Mouse (Mus musculus) gastrocnemius, adult 2 months (tissue): Measurements from ENCODE around the gene Spata17. TPM values are rescaled to one million over a fixed set of nuclear protein-coding genes. Genes with fewer than 3 reads are reported as not detected.
"Not testable (repeated sequence)": the region's sequence is repeated elsewhere in the genome, so short reads cannot be mapped to it uniquely, and the experiment has no call there.

Source experiments
- DNase-seq: peaks from one replicate; pipeline ENCODE4 v3.0.0; 2022
- H3K27ac ChIP-seq: fragments of 200-600 bp; 2 replicates; pipeline ENCODE4 v1.8.1; 2022; ENCODE audit warnings: mild to moderate bottlenecking
- H3K4me3 ChIP-seq: fragments of 200-600 bp; 2 replicates; pipeline ENCODE4 v1.8.1; 2022; ENCODE audit warnings: mild to moderate bottlenecking, moderate library complexity
- CTCF ChIP-seq: fragments of 200-600 bp; IDR thresholded peaks from 2 replicates; pipeline ENCODE4 v1.8.1; 2022; ENCODE audit warnings: antibody characterized with exemption, mild to moderate bottlenecking, moderate library complexity
- intact Hi-C: fragments of 180-260 bp; cut with DNase I; formaldehyde crosslinking; loops from one replicate; pipeline ENCODE4 v1.15.1; 2025
- total RNA-seq, 2 experiments: library from RNA; stranded (reverse); gene quantifications; 2 replicates each; pipeline ENCODE4 v1.2.3; 2021

Spata17 gene
- total RNA-seq, 2 experiments from 2014 or later = not detected

DNA sequence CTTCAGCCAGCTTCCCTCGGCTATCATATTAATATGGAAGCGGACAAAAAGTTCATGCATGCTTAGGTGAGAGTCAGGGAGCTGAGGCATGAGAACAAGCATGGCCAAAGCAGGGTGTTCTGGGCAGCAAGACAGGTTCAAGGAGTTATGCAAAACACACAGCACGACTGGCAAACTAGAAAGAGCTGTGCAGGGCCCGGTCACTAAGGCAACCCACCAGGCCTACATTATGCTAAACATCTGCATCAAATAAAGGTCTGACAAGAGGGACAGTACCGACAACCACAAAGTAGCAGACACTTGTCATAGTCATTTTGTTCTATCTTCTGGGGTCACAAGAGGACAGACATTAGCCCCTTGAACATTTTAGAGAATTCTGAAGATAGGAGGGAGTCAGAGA lies 61.6 kb downstream of the Spata17 start:
- Histone ChIP-seq H3K27ac (no peak overlapping the region), H3K4me3 (no peak overlapping the region)
- intact Hi-C loops = no loop called here
- no peak for DNase-seq
- no peak for TF ChIP-seq CTCF

DNA sequence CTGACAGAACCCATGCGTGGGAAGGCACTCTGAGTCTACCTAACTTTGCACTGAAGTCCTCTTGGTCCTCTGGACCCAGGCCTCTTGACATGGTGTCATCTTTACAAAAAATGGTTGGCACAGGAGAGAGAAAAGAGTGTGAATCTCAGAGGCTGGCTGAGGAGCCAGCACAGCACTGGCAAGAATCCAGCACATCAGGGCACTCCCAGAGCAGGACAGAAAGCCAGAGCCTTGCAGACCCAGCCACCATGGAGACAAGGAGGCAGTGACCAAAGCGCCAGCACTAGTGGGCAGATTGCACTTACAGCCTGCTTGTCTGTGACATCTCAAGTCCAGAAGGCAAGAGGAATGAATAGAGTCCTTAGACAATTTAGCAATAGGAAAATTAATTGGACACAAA lies 62.7 kb downstream of the Spata17 start:
- DNase-seq = no peak
- no peak for TF ChIP-seq CTCF
- intact Hi-C loops = no loop called here
- H3K4me3 ChIP-seq = no peak overlapping the region
- no peak overlapping the region for H3K27ac ChIP-seq

DNA sequence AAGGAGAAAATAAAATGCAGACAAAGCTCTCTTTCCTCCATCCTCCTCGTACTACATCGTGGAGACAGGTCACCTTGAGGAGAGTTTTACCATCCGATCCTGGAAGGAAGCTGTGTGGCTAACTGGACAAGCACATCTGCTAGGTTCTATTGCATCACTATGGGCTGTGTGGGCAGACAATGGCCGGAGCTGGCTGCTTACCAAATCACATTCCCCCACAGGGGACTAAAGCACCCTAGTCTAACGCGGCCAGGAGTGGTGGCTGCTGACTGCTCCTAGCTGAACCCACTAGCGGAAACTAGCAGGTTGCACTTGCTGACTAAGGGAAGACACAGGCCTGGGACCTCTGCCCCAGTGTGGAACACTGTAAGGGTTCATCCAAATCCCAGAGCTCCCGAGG lies 72.3 kb downstream of the Spata17 start:
- H3K27ac ChIP-seq = no peak overlapping the region
- no peak for DNase-seq
- intact Hi-C loops = no loop called here
- no peak overlapping the region for H3K4me3 ChIP-seq
- no peak for TF ChIP-seq CTCF

DNA sequence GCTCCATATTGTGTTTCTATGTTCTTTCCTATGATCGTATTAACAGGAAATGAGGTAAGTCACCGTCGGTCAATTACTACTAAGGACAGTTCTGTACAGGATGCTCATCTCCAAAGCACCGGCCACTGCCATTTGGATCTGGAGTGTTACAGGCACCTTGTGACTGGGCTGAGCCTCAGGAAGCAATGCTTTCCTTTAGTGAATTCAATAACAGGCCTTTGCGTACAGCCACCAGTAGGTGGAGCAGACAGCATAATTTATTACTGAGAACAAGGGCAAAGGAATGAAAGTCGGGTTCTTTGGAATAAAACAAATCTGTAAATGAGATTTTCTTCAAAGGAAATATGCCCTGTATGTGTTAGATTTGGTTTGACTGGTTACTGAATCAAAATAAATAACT lies 77.8 kb downstream of the Spata17 start:
- H3K27ac ChIP-seq = no peak overlapping the region
- peak; percentile 34 for DNase-seq
- intact Hi-C loops = no loop called here
- TF ChIP-seq CTCF = peak; percentile 81
- H3K4me3 ChIP-seq = no peak overlapping the region

DNA sequence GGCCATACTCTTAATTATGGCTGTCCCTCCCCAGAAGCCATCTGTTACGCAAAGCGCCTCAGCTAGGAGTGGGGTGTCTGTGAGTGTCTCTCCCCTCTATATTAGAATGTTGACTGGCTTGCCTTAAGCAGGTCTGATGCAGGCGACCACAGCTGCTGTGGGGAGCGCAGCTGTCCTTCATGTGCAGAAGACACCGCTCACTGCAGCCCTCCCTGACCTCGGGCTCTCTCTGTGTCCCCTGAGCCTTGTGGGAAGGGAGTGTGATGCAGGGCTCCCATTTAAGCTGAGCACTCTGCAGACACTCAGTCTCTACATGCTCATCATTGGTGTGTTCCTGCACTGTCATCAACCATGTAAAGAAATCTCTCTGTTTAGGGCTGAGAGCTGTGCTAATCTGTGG lies 79.4 kb downstream of the Spata17 start:
- H3K27ac ChIP-seq = no peak overlapping the region
- DNase-seq = no peak
- no peak overlapping the region for H3K4me3 ChIP-seq
- no peak for TF ChIP-seq CTCF
- intact Hi-C loops = no loop called here

DNA sequence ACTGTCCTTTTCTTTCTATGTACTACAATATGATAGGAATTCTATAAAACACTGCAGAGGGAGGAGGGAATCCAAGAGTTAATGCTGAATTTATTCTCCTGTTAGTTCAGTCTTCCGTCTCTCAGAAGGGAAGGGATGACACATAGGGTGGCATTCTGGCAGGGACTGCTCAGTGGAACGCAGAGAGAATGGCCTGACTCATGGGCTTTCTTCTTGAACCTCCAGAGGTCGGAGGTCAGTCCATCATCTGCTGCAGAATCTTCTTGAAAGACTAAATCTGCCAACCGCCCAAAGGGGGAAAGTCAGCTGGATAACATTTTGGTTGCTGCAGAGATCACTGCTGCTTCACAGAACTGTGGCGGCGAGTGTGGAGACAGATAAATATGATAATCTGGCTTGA lies 81.4 kb downstream of the Spata17 start:
- no peak overlapping the region for H3K27ac ChIP-seq
- DNase-seq = no peak
- intact Hi-C loops = no loop called here
- no peak overlapping the region for H3K4me3 ChIP-seq
- TF ChIP-seq CTCF = no peak

DNA sequence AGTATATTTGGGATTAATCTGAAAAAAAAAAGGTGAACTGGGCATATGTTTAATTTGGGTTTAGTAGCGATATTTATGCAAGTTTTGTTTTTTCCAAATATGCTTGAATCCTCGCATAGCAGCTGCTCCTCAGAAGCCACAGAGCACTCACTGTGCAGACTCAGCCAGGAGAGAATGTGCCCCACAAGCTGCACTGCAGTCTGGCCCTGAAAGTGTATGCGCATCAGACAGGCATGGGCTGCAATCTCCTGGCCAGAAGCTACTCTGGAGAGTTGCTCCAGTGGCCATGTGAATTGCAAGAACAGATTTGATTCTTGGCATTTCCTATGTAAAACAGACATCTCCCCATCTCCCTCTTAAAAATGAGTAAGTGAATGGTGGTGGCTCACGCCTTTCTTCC lies 82.9 kb downstream of the Spata17 start:
- intact Hi-C loops = no loop called here
- no peak for DNase-seq
- H3K4me3 ChIP-seq = no peak overlapping the region
- no peak for TF ChIP-seq CTCF
- no peak overlapping the region for H3K27ac ChIP-seq

DNA sequence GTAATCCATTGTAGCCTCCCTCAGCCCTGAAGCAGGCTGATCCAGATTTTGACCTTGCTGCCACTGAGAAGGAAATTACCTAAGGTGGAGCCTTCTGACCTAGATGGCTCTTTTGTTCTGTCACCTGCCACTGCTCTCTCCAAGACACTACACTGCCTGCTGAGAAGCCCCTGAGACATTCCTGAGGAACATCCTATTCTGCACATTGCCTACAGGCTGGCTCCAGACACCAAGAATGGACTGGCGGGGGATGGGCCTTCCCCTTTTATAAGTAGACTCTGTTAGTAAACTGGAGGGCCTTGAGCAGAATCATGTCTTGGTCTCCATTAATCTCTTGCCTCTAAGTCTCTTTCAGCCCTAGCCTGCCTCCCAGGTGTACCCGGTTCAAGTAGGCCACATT lies 87.7 kb downstream of the Spata17 start:
- DNase-seq, H3K4me3 ChIP-seq, H3K27ac ChIP-seq, intact Hi-C loops: not testable (repeated sequence)

DNA sequence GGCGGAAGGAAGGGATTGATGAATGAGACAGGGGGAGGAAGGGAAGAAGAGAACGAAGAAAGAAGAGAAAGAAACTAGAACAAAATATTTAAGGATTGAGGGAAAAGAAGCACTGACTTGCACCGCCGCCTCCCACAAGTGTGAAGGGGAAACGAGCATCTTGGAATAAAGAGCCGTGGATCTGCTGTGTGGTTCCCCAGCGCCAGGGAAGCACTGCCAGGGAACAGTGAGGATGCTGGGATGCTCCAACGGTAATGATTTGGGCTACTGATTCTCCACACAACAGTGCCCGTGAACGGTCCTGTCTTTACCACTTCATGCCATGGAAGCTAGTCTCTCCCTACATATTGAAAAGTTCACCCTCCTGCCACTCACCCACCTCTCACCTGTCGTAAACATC lies 89.5 kb downstream of the Spata17 start:
- no peak overlapping the region for H3K4me3 ChIP-seq
- intact Hi-C loops = no loop called here
- no peak for TF ChIP-seq CTCF

DNA sequence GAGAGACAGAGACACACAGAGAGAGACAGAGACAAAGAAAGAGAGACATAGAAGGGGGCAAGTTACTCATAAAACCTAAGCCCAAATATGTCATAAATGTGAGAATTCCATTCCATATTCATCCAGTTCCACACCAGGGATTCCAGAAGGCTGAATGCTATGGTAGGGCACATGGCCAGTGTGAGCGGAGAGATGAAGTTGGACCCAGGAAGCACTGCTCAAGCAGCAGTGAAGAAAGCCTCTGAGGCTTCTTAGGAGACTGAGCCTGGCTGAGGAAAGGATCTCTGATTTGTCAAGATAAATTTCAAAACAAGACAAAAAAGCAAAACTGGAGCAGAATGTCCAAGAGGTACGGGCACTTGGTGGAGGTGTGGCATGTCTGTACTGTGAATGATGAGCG lies 90.3 kb downstream of the Spata17 start:
- intact Hi-C loops = no loop called here
- no peak for TF ChIP-seq CTCF
- Histone ChIP-seq H3K4me3 (no peak overlapping the region), H3K27ac (no peak overlapping the region)
- no peak for DNase-seq

More for the DNA sequence above, 89.5 kb downstream of the Spata17 start:
- no peak overlapping the region for H3K27ac ChIP-seq
- DNase-seq = no peak

DNA sequence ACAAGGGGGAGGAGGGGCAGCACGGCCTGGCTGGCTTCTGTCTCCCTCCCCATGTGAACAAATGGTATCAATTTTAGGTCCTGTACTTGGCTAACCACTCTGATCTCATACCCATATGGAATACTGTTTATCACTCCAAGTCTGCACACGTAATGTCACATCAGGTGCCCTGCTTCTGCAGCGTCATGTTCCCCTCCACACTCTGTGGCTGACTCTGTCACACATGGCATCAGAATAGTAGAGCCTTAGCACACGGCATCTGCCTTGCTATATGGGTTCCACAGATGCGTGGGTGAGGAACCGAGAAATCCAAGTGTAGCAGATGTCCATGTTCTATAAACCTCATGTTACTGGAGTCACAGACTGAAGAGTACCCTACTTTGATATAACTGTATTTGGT lies 96.0 kb downstream of the Spata17 start:
- intact Hi-C loops = no loop called here
- Histone ChIP-seq H3K4me3 (no peak overlapping the region), H3K27ac (no peak overlapping the region)
- TF ChIP-seq CTCF = no peak
- no peak for DNase-seq

DNA sequence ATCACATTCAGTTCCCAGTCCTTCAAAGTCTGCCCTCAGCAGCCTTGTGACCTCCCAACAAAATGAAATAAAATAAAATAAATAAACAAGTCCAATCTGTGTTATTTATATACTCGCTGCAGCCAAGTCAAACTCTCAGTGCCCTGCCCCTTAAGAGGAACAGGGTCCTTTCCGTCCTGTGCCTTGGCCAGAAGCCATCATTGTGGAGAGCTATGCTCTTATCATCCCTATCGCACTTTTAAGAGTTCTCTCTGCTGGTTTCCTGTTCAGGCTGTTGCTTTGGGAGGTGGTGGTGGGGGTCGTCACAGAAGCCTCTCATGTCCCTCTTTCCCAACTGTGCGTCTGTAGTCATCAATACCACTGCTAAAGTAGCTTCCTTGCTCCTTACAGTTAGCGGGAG lies 97.2 kb downstream of the Spata17 start:
- no peak for DNase-seq
- intact Hi-C loops = no loop called here
- Histone ChIP-seq H3K27ac (no peak overlapping the region), H3K4me3 (no peak overlapping the region)
- no peak for TF ChIP-seq CTCF

DNA sequence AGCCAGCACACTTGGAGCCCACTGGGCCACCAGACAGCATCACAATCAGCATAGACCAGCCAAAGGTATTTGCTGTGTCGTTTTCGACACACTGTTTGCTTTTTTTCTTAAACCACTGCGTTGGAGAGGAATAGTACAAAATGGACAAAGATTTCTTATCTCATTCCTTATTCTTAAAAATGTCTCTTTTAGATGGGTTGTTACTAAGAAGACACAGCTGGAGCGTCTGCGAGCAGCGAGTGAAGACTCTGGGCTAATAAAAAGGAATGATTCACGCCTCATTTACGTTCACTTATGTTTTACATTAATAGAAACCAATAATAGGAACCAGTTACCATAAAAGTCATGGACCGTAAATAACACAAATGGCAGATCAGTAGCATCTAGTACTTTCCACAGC lies 101.5 kb downstream of the Spata17 start:
- TF ChIP-seq CTCF = no peak
- DNase-seq = no peak
- no peak overlapping the region for H3K27ac ChIP-seq
- intact Hi-C loops = no loop called here
- no peak overlapping the region for H3K4me3 ChIP-seq

DNA sequence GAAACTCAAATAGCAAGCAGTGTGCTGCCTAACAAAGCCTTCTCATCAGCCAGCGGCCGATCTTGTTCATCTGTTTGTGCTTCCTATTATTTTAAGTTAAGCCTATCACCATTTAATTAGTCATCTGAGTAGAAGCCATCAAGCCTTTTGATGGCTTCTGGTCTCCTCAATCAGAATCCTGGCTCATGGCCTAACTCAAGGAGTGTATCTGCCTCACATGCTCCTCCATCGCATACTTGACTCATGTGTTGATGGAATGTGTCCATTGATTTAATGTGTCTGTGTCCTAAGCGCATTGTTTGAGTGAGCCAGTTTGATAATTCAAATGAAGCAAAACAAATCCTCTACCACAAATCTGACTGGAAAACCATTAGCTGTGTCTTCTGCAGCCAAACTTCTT lies 113.1 kb downstream of the Spata17 start:
- intact Hi-C loops = no loop called here
- H3K4me3 ChIP-seq = no peak overlapping the region
- DNase-seq = no peak
- H3K27ac ChIP-seq = no peak overlapping the region
- no peak for TF ChIP-seq CTCF

DNA sequence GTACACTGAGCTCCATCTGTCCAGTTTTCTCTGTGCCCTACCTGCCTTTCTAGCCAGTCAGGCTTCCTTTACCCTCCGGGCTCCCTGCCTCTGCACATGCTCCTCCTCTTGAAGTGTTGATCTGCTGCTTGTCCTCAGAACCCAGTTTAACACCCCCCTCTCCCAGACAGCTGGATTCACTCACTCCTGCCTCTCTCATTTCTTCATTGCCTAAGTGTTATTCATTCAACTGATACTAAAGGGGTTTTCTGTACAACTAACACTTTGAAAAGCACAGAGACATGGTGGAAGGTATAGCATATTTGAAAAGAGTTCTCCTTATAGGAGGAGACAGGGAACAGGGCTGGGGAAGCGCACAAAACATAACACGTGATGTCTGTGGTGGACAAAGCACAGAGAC lies 114.1 kb downstream of the Spata17 start:
- intact Hi-C loops = no loop called here
- no peak for DNase-seq
- H3K27ac ChIP-seq = no peak overlapping the region
- no peak for TF ChIP-seq CTCF
- no peak overlapping the region for H3K4me3 ChIP-seq
